Mouse (Mus musculus): Measurements from ENCODE around the gene Rbmxl1.

GRCm38 (mm10) chr8:78556773-78557434 lies 48.2 kb upstream of the Rbmxl1 start:
- TF ChIP-seq CTCF (IDR thresholded peaks at IDR 0.05; ENCODE audit: extremely low read depth, insufficient read depth, insufficient read length, insufficient replicate concordance), result no peak
- TF ChIP-seq POLR2A (IDR thresholded peaks at IDR 0.05; ENCODE audit: low read depth, low read length), result no peak

All from spleen, adult 2 months (tissue).